ENCODE assay signal across 25 mouse cellular contexts in the genomic region with DNA sequence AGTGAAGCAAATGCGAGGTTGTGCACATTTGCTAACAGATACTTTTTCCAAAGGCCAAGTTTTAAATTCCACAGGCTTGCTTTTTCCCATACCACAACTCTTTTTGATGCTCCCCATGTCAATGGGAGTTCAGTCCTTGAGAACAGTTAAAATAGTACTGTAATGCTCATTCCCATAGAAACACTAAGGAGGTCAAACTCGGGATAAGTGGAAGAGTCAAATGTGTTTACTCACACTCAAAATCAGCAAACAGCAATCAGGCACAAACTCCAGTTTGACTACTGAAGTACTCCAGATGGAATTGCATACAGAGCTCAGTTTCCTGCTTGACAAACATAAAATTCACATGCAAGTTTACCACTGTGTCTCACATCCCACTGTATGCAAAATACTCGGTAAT.
DNase-seq lines count a peak whose midpoint lies in the region; ATAC-seq and TF ChIP-seq lines count a peak whose summit lies in the region.
"Had no signal": no experiment of that assay in that cellular context is flagged by ENCODE, and none has a peak within 500 bp of the region (broad histone marks: within the 10 kb centered on the region; RNA-seq: fewer than 3 reads in every experiment).

No protein-coding gene starts in this region.

- H3K9me3 ChIP-seq in kidney, postnatal 0 days (replicated peaks; ENCODE audit: low read length): no peaks in the 10 kb centered on the region
- no peaks in the 10 kb centered on the region for H3K9me3 ChIP-seq in lung, embryonic 15.5 days
- H3K9me3 ChIP-seq in lung, postnatal 0 days (ENCODE audit: low read length): no peaks in the 10 kb centered on the region
- no peaks in the 10 kb centered on the region for H3K9me3 ChIP-seq in hindbrain, embryonic 14.5 days (ENCODE audit: control insufficient read depth, low read length)
- H3K9me3 ChIP-seq: embryonic facial prominence, embryonic 10.5 days; embryonic facial prominence, embryonic 12.5 days; forebrain, embryonic 13.5 days; G1E had no signal

- no peak for ATAC-seq in kidney, postnatal 0 days (replicated peaks; ENCODE audit: low FRiP score, low read depth)
- peak; percentile 77; the same call in 1 of the 2 replicates for ATAC-seq in lung, embryonic 15.5 days (ENCODE audit: borderline replicate concordance, extremely low read depth, low FRiP score, low TSS enrichment)
- peak; percentile 53 for ATAC-seq in lung, postnatal 0 days
- ATAC-seq in hindbrain, embryonic 14.5 days (ENCODE audit: low FRiP score): no peak
- ATAC-seq: activated CD4-positive, CD25-positive, alpha-beta regulatory T cell, adult 4 months; CD4-positive, CD25-positive, alpha-beta regulatory T cell, adult 4 months; forebrain, embryonic 13.5 days; Patski had no signal

- no peak for TF ChIP-seq EP300 in lung, postnatal 0 days (IDR thresholded peaks at IDR 0.05)

- H3K9ac ChIP-seq in kidney, postnatal 0 days (ENCODE audit: low read depth, low read length): no peak overlapping the region
- H3K9ac ChIP-seq in lung, embryonic 15.5 days: no peak overlapping the region
- H3K9ac ChIP-seq in lung, postnatal 0 days (replicated peaks; ENCODE audit: low read depth): no peak overlapping the region
- no peak overlapping the region for H3K9ac ChIP-seq in hindbrain, embryonic 14.5 days
- H3K9ac ChIP-seq: embryonic facial prominence, embryonic 12.5 days; forebrain, embryonic 13.5 days had no signal

- H3K4me2 ChIP-seq in kidney, postnatal 0 days (ENCODE audit: low read length): no peak overlapping the region
- no peak overlapping the region for H3K4me2 ChIP-seq in lung, embryonic 15.5 days
- H3K4me2 ChIP-seq in lung, postnatal 0 days (replicated peaks; ENCODE audit: low read depth, low read length): no peak overlapping the region
- H3K4me2 ChIP-seq in hindbrain, embryonic 14.5 days (replicated peaks): no peak overlapping the region
- H3K4me2 ChIP-seq: embryonic facial prominence, embryonic 12.5 days; forebrain, embryonic 13.5 days had no signal

- H3K27me3 ChIP-seq in kidney, postnatal 0 days (ENCODE audit: insufficient read depth, low read length): no peaks in the 10 kb centered on the region
- no peaks in the 10 kb centered on the region for H3K27me3 ChIP-seq in lung, embryonic 15.5 days
- no peaks in the 10 kb centered on the region for H3K27me3 ChIP-seq in lung, postnatal 0 days (replicated peaks; ENCODE audit: insufficient read depth, low read length)
- H3K27me3 ChIP-seq in hindbrain, embryonic 14.5 days (ENCODE audit: control insufficient read depth, insufficient read depth, low read length): no peaks in the 10 kb centered on the region
- H3K27me3 ChIP-seq: CH12.LX; embryonic facial prominence, embryonic 12.5 days; forebrain, embryonic 13.5 days; Patski had no signal

- TF ChIP-seq CTCF in kidney, postnatal 0 days (IDR thresholded peaks at IDR 0.05; ENCODE audit: low read depth): no peak
- no peak for TF ChIP-seq CTCF in lung, postnatal 0 days (IDR thresholded peaks at IDR 0.05)

- H3K4me3 ChIP-seq in kidney, postnatal 0 days (replicated peaks; ENCODE audit: low read depth, low read length): no peak overlapping the region
- H3K4me3 ChIP-seq in lung, embryonic 15.5 days: no peak overlapping the region
- no peak overlapping the region for H3K4me3 ChIP-seq in lung, postnatal 0 days (ENCODE audit: low read depth, low read length)
- no peak overlapping the region for H3K4me3 ChIP-seq in hindbrain, embryonic 14.5 days (replicated peaks; ENCODE audit: low read length)
- H3K4me3 ChIP-seq: embryonic facial prominence, embryonic 10.5 days; embryonic facial prominence, embryonic 12.5 days; forebrain, embryonic 13.5 days had no signal

- WGBS in kidney, postnatal 0 days: 72% methylated on average over 3 of the region's 3 CpGs
- 53% methylated on average over 3 of the region's 3 CpGs for WGBS in lung, embryonic 15.5 days
- 51% methylated on average over 3 of the region's 3 CpGs for WGBS in lung, postnatal 0 days
- WGBS in hindbrain, embryonic 14.5 days: 92% methylated on average over 3 of the region's 3 CpGs

- H3K27ac ChIP-seq in kidney, postnatal 0 days: no peak overlapping the region
- H3K27ac ChIP-seq in lung, embryonic 15.5 days: no peak overlapping the region
- no peak overlapping the region for H3K27ac ChIP-seq in lung, postnatal 0 days (ENCODE audit: low read length)
- no peak overlapping the region for H3K27ac ChIP-seq in hindbrain, embryonic 14.5 days
- H3K27ac ChIP-seq: embryonic facial prominence, embryonic 10.5 days; embryonic facial prominence, embryonic 12.5 days; forebrain, embryonic 13.5 days had no signal

- no peaks in the 10 kb centered on the region for H3K36me3 ChIP-seq in kidney, postnatal 0 days (ENCODE audit: insufficient read depth, low read length)
- no peaks in the 10 kb centered on the region for H3K36me3 ChIP-seq in lung, embryonic 15.5 days
- no peaks in the 10 kb centered on the region for H3K36me3 ChIP-seq in lung, postnatal 0 days (ENCODE audit: insufficient read depth, low read length)
- H3K36me3 ChIP-seq in hindbrain, embryonic 14.5 days (replicated peaks; ENCODE audit: control insufficient read depth, insufficient read depth): no peaks in the 10 kb centered on the region
- H3K36me3 ChIP-seq: embryonic facial prominence, embryonic 10.5 days; embryonic facial prominence, embryonic 12.5 days; G1E had no signal

- DNase-seq in kidney, postnatal 0 days (ENCODE audit: low spot score): peak; percentile 46
- no peak for DNase-seq in kidney, postnatal 36 days
- DNase-seq in lung, adult 18-20 months: no peak
- DNase-seq in lung, postnatal 0 days (ENCODE audit: low spot score): peak; percentile 23
- DNase-seq in lung, postnatal 14 days: no peak
- DNase-seq in lung, postnatal 36 days: peak; percentile 26
- no peak for DNase-seq in hindbrain, embryonic 14.5 days (ENCODE audit: low spot score)
- DNase-seq: adrenal gland, adult 8-10 months; adrenal gland, postnatal 14 days; adrenal gland, postnatal 36 days; B cell, adult 2 months; cerebellum, adult 11-12 months; cerebellum, adult 2 months; cerebellum, adult 9-10 months; cerebellum, postnatal 10 days; cerebellum, postnatal 25 days had no signal

- no peaks in the 10 kb centered on the region for H3K4me1 ChIP-seq in kidney, postnatal 0 days (replicated peaks; ENCODE audit: insufficient read depth, low read length)
- no peaks in the 10 kb centered on the region for H3K4me1 ChIP-seq in lung, embryonic 15.5 days
- H3K4me1 ChIP-seq in lung, postnatal 0 days (ENCODE audit: insufficient read depth, low read depth, low read length): no peaks in the 10 kb centered on the region
- H3K4me1 ChIP-seq in hindbrain, embryonic 14.5 days (replicated peaks; ENCODE audit: control insufficient read depth, insufficient read depth, low read length): no peaks in the 10 kb centered on the region
- H3K4me1 ChIP-seq: embryonic facial prominence, embryonic 10.5 days; embryonic facial prominence, embryonic 12.5 days; forebrain, embryonic 13.5 days had no signal

Comparison
In these comparisons a context has a peak if more than half of its experiments do, and no peak if none do; other contexts are left out.
1. DNase-seq: peak in kidney, postnatal 0 days (single experiment), lung, postnatal 0 days (single experiment) and lung, postnatal 36 days (single experiment); none in kidney, postnatal 36 days (0 of 2), lung, adult 18-20 months (0 of 2), lung, postnatal 14 days (single experiment) and hindbrain, embryonic 14.5 days (single experiment).
2. ATAC-seq: peak in lung, embryonic 15.5 days (single experiment) and lung, postnatal 0 days (single experiment); none in kidney, postnatal 0 days (single experiment) and hindbrain, embryonic 14.5 days (single experiment).